Mouse (Mus musculus) heart, postnatal 36 days (tissue): ENCODE measurements around the gene 1700049E17Rik1. TPM values are rescaled to one million over a fixed set of nuclear protein-coding genes. Genes with fewer than 3 reads are reported as not detected.
"Not testable (repeated sequence)": the region's sequence is repeated elsewhere in the genome, so short reads cannot be mapped to it uniquely, and the experiment has no call there.

ENCODE experiments used
- DNase-seq, 2 experiments: peaks; one replicate each; pipeline ENCODE4 v3.0.0; 2021 to 2022
- intact Hi-C: fragments of 180-260 bp; cut with DNase I; formaldehyde crosslinking; loops from one replicate; pipeline ENCODE4 v1.15.1; 2025
- total RNA-seq, 2 experiments: library from RNA; stranded (reverse); gene quantifications; 2 replicates each; pipeline ENCODE4 v1.2.3; 2021

The 1700049E17Rik1 gene
- not detected for total RNA-seq

DNA sequence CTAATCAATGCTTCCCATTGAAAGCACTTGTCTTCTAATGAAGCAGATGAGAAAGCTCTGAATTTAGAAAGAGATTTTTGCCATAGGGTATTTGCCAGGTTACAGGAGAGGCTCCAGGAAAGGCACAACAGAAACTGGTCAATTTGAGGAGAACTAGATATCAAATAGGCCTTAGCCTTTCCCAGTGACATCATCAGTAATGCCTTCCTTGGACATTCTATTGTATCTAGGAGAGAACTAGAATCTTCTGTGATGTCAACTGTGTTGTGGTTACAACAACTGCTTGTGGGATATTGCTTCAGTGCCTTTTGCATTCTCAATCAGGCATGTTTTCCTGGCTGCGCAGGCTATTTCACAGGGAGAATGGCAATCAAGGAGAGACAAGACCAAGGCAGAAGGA is at the start of gene 1700049E17Rik1:
1700049E17Rik1 (plus strand) TSS at position 301 of the 400 bp plus-strand sequence.
- DNase-seq, intact Hi-C loops: not testable (repeated sequence)

DNA sequence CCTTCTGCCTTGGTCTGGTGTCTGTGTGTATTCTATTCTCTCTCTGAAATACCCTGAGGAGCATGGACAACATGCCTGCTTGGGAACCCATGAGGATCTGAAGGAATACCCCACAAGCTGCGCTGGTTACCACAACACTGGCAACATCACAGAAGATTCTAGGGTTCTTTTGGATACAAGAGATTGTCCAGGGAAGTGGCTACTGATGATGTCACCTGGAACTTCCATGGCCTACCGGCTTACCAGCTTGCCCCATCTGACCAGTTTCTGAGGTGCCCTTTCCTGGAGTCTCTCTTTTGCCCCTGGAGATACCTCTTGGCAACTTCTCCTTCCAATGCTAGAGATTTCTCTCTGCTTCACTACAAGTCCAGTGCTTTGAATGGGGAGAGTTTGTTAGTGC is 17.6 kb upstream of the 1700049E17Rik1 start, which contains the start of gene Gm7980:
Gm7980 (minus strand) TSS at position 101 of the 400 bp plus-strand sequence.
- intact Hi-C loops, DNase-seq: not testable (repeated sequence)

DNA sequence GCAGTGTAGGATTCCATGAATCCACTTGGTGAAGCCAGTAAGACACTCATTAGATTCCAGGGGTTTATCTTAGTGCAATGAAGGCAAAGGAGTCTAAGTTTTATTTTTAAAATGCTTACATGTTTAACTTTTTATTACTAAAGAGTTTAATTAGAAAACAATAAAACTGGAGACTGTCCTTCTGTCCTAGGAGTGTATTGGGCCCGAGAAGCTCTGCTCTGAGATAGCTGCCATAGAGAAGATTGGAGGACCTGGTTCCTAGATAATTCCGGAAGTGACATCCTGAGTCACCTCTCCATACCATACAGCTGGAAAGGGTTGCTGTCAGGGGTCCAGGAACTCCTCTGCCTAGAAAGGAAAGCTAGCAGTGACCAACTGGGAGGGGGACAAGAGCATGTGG is 18.9 kb downstream of the 1700049E17Rik1 start, which contains the start of gene 1700024B05Rik:
1700024B05Rik (plus strand) TSS at position 301 of the 400 bp plus-strand sequence.
- DNase-seq, intact Hi-C loops: not testable (repeated sequence)

- DNase-seq, intact Hi-C loops: not testable (repeated sequence)
These were observed 39.3 kb downstream of the 1700049E17Rik1 start for GRCm38 (mm10) chr14:41964095-41964494.

DNA sequence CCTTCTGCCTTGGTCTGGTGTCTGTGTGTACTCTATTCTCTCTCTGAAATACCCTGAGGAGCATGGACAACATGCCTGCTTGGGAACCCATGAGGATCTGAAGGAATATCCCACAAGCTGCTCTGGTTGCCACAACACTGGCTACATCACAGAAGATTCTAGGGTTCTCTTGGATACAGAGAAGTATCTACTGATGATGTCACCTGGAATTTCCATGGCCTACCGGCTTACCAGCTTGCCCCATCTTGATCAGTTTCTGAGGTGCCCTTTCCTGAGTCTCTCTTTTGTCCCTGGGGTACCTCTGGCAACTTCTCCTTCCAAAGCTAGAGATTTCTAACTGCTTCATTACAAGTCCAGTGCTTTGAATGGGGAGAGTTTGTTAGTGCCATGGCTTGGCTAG is 43.1 kb downstream of the 1700049E17Rik1 start, which contains the start of gene Gm6401:
Gm6401 (minus strand) TSS at position 101 of the 400 bp plus-strand sequence.
- DNase-seq, intact Hi-C loops: not testable (repeated sequence)

- intact Hi-C loops, DNase-seq: not testable (repeated sequence)
These were observed 43.8 kb downstream of the 1700049E17Rik1 start for GRCm38 (mm10) chr14:41968596-41968995.

Other genes starting within 250 kb of the 1700049E17Rik1 start
- not detected for gene Gm8068, start 223.1 kb upstream of the 1700049E17Rik1 start, total RNA-seq
- gene Gm7929, start 174.3 kb upstream of the 1700049E17Rik1 start, total RNA-seq = not detected
- gene Gm47189, start 152.5 kb upstream of the 1700049E17Rik1 start, total RNA-seq = not detected
- not detected for gene Gm7980, start 17.7 kb upstream of the 1700049E17Rik1 start, total RNA-seq
- gene 1700024B05Rik, start 19.0 kb downstream of the 1700049E17Rik1 start, total RNA-seq = not detected
- gene Gm6401, start 43.0 kb downstream of the 1700049E17Rik1 start, total RNA-seq = not detected
- not detected for gene Gm3543, start 58.4 kb downstream of the 1700049E17Rik1 start, total RNA-seq
- not detected for gene Gm7951, start 192.4 kb downstream of the 1700049E17Rik1 start, total RNA-seq
- not detected for gene Gm17027, start 237.7 kb downstream of the 1700049E17Rik1 start, total RNA-seq